Mouse (Mus musculus) frontal cortex, postnatal 25 days (tissue): ENCODE measurements around the gene Vsnl1.

Experiments
- DNase-seq, 2 experiments: peaks; one replicate each; pipeline ENCODE4 v3.0.0; 2022; ENCODE audit warnings: low spot score in 2 of 2

Gene Vsnl1

GRCm38 (mm10) chr12:11379396-11379795, 57.0 kb downstream of the Vsnl1 start:
- DNase-seq, result no peak

- peak; percentile 40 to 44 for DNase-seq
Observed at GRCm38 (mm10) chr12:11370056-11370455, 66.4 kb downstream of the Vsnl1 start.

- DNase-seq, result no peak
Observed at GRCm38 (mm10) chr12:11367099-11367765, 69.2 kb downstream of the Vsnl1 start.

- no peak for DNase-seq
Observed at GRCm38 (mm10) chr12:11364870-11365269, 71.5 kb downstream of the Vsnl1 start.

GRCm38 (mm10) chr12:11362435-11362834, 74.0 kb downstream of the Vsnl1 start:
- DNase-seq, result no peak

- peak; percentile 80 to 83 for DNase-seq
Observed at GRCm38 (mm10) chr12:11350895-11351294, 85.5 kb downstream of the Vsnl1 start.

- DNase-seq, result no peak
Observed at GRCm38 (mm10) chr12:11349870-11350269, 86.5 kb downstream of the Vsnl1 start.

- peak; percentile 29 to 54 for DNase-seq
Observed at GRCm38 (mm10) chr12:11348423-11348822, 88.0 kb downstream of the Vsnl1 start.

GRCm38 (mm10) chr12:11345963-11346362, 90.5 kb downstream of the Vsnl1 start:
- no peak for DNase-seq

GRCm38 (mm10) chr12:11342020-11342600, 94.3 kb downstream of the Vsnl1 start:
- DNase-seq, result no peak

- no peak for DNase-seq
Observed at GRCm38 (mm10) chr12:11338251-11338650, 98.2 kb downstream of the Vsnl1 start.

- DNase-seq, result no peak
Observed at GRCm38 (mm10) chr12:11336845-11337244, 99.6 kb downstream of the Vsnl1 start.

- DNase-seq, result no peak
Observed at GRCm38 (mm10) chr12:11326483-11326882, 109.9 kb downstream of the Vsnl1 start.

- DNase-seq, result no peak
Observed at GRCm38 (mm10) chr12:11324480-11324879, 111.9 kb downstream of the Vsnl1 start.

- peak in 1 of 2 experiments; percentile 1 for DNase-seq
Observed at GRCm38 (mm10) chr12:11317671-11318070, 118.7 kb downstream of the Vsnl1 start.

- no peak for DNase-seq
Observed at GRCm38 (mm10) chr12:11313840-11314239, 122.6 kb downstream of the Vsnl1 start.

GRCm38 (mm10) chr12:11311106-11311505, 125.3 kb downstream of the Vsnl1 start:
- no peak for DNase-seq

GRCm38 (mm10) chr12:11306753-11307645, 129.4 kb downstream of the Vsnl1 start:
- DNase-seq, result no peak

GRCm38 (mm10) chr12:11300858-11301257, 135.6 kb downstream of the Vsnl1 start:
- no peak for DNase-seq

- DNase-seq, result no peak
Observed at GRCm38 (mm10) chr12:11286382-11286781, 150.0 kb downstream of the Vsnl1 start.

GRCm38 (mm10) chr12:11281584-11281983, 154.8 kb downstream of the Vsnl1 start:
- no peak for DNase-seq

- no peak for DNase-seq
Observed at GRCm38 (mm10) chr12:11279886-11280285, 156.5 kb downstream of the Vsnl1 start.

GRCm38 (mm10) chr12:11277207-11277606, 159.2 kb downstream of the Vsnl1 start:
- no peak for DNase-seq
